Mouse (Mus musculus): Measurements from ENCODE around the gene Ap5s1.

DNA sequence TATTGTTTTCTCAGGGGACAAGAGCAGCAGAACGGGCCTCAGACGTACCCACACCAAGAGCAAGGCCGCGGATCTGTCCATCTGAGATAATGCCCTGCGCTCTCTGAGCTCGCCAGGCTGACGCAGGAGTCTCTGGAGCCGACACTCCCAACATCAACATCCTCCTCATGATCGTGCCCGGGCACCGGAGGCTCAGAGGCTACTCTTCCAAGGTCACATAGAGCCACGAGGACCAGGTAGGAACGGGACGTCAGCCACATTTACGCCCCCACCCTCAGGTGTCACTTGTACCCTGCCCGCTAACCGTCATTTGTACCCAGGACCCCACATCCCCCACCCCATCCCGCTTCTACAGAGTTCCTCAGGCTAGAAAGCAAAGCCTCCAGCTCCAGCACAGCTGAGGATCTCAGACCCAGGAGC, 47.4 kb upstream of the Ap5s1 start:
- TF ChIP-seq CTCF (IDR thresholded peaks at IDR 0.05; ENCODE audit: low read depth): no peak
- TF ChIP-seq EP300 (IDR thresholded peaks at IDR 0.05; ENCODE audit: low read depth): peak; percentile 39; the same call in 1 of the 2 replicates

All from liver, postnatal 0 days (tissue).